Mouse (Mus musculus) E14TG2a.4 (cell line): Measurements from ENCODE around the gene Zfp688.

ENCODE experiments used
- CTCF ChIP-seq: conservative IDR thresholded peaks from 2 replicates; pipeline ENCODE4 v1.5.1; 2014; ENCODE audit warnings: low read length
- NANOG ChIP-seq: IDR thresholded peaks from 2 replicates; pipeline ENCODE4 v1.6.1; 2014; ENCODE audit warnings: borderline replicate concordance, low read length, mixed read lengths

GRCm38 (mm10) chr7:127393157-127393943 lies 28.5 kb downstream of the Zfp688 start, which contains the start of gene E430018J23Rik:
- TF ChIP-seq CTCF (no peak), NANOG (no peak)
